Mouse (Mus musculus) intestine, embryonic 16.5 days (tissue): ENCODE measurements at regions not wholly inside any gene's neighbourhood (a gene's known extent, or its start where the extent isn't known, plus 50 kb on each side); places are given as distances from the start of the nearest gene placed in this dataset.

Source experiments
- ATAC-seq: fragments of 200-750 bp; cut with Nextera tagmentation; 2 replicates; pipeline ENCODE4 v1.8.0; 2017; ENCODE audit warnings: moderate TSS enrichment, moderate library complexity
- H3K27ac ChIP-seq: fragments of 300-500 bp; sonication (generic); 2 replicates; pipeline ENCODE4 v1.5.1; 2014; ENCODE audit warnings: mild to moderate bottlenecking, low read length
- H3K27me3 ChIP-seq: fragments of 300-500 bp; sonication (generic); replicated peaks from 2 replicates; pipeline ENCODE4 v1.6.1; 2014; ENCODE audit warnings: low read length, control low read depth, mixed read lengths; ENCODE audit not compliant: control insufficient read depth, insufficient read depth
- H3K36me3 ChIP-seq: fragments of 300-500 bp; sonication (generic); 2 replicates; pipeline ENCODE4 v1.6.1; 2014; ENCODE audit warnings: low read length, control low read depth; ENCODE audit not compliant: control insufficient read depth, insufficient read depth
- H3K4me1 ChIP-seq: fragments of 300-500 bp; sonication (generic); 2 replicates; pipeline ENCODE4 v1.6.1; 2014; ENCODE audit warnings: low read length, control low read depth, mixed read lengths; ENCODE audit not compliant: control insufficient read depth, insufficient read depth
- H3K4me2 ChIP-seq: fragments of 300-500 bp; sonication (generic); 2 replicates; pipeline ENCODE4 v1.6.1; 2014; ENCODE audit warnings: low read depth, low read length, control low read depth
- H3K4me3 ChIP-seq: fragments of 300-500 bp; sonication (generic); 2 replicates; pipeline ENCODE4 v1.5.1; 2014; ENCODE audit warnings: mild to moderate bottlenecking, low read length
- H3K9ac ChIP-seq: fragments of 300-500 bp; sonication (generic); 2 replicates; pipeline ENCODE4 v1.6.1; 2014; ENCODE audit warnings: low read depth, low read length
- H3K9me3 ChIP-seq: fragments of 300-500 bp; sonication (generic); 2 replicates; pipeline ENCODE4 v1.6.1; 2016; ENCODE audit warnings: low read length, control low read depth; ENCODE audit not compliant: control insufficient read depth
- WGBS: fragments of 180-500 bp; shearing (Covaris S2); extraction: QIAGEN DNeasy Blood & Tissue Kit; methylation state at CpG from one replicate; pipeline ENCODE4 v1.1.7; 2014; 5-methylcytosine and 5-hydroxymethylcytosine counted together

GRCm38 (mm10) chr2:17290709-17291108, 440.6 kb downstream of the Nebl start:
- H3K9me3 ChIP-seq, result no peaks in the 10 kb centered on the region
- no peak overlapping the region for H3K4me2 ChIP-seq
- no peaks in the 10 kb centered on the region for H3K4me1 ChIP-seq
- H3K9ac ChIP-seq, result no peak overlapping the region
- no peak overlapping the region for H3K4me3 ChIP-seq
- H3K27ac ChIP-seq, result no peak overlapping the region
- no peaks in the 10 kb centered on the region for H3K27me3 ChIP-seq
- no peaks in the 10 kb centered on the region for H3K36me3 ChIP-seq
- no peak for ATAC-seq

GRCm38 (mm10) chr2:17287598-17287997, 443.7 kb downstream of the Nebl start:
- no peaks in the 10 kb centered on the region for H3K4me1 ChIP-seq
- WGBS, result 75% methylated on average over 1 of the region's 1 CpGs
- no peaks in the 10 kb centered on the region for H3K9me3 ChIP-seq
- no peak overlapping the region for H3K4me2 ChIP-seq
- no peak for ATAC-seq
- H3K27me3 ChIP-seq, result no peaks in the 10 kb centered on the region
- no peak overlapping the region for H3K9ac ChIP-seq
- H3K36me3 ChIP-seq, result no peaks in the 10 kb centered on the region
- no peak overlapping the region for H3K4me3 ChIP-seq
- H3K27ac ChIP-seq, result no peak overlapping the region

DNA sequence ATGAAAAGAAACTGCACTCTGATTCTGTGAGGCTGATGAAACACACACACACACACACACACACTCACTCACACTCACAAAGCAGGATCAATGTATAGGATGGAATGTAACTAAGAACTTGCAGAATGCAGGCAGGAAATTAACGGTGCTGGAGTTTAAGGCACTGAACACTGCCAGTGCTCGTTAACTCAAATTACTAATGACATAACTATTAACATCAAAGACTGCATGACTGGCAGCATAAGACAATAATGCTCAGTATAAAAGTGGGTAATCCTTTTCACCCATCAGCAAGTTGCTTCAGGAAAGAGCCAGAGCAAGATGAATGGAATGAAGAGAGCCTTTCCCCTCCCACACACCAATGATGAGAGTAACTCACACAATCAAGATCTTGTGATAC, 481.3 kb downstream of the Nebl start:
- no peak overlapping the region for H3K9ac ChIP-seq
- ATAC-seq, result no peak
- 71% methylated on average over 2 of the region's 2 CpGs for WGBS

DNA sequence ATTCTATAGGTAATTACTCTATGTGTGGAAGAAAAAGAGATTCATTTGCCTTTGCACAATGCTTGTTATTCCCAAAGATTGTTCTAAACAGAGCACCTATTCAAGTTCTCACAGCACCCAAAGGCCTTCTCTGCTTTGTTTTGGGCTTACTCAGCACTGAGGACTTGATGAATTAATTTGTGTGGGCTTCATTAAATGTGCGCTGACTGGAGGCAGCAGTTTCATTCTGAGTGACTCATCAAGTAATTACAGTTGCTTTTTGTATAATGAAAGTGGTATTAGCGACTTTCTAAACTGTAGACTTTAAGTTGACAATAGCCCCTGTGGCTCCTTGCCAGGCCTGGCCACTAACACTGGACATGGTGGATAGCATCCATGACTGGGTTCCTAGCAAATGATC, 485.4 kb downstream of the Nebl start:
- Histone ChIP-seq H3K9me3 (no peaks in the 10 kb centered on the region), H3K4me1 (no peaks in the 10 kb centered on the region), H3K9ac (no peak overlapping the region), H3K27me3 (no peaks in the 10 kb centered on the region), H3K27ac (no peak overlapping the region), H3K4me3 (no peak overlapping the region), H3K4me2 (no peak overlapping the region), H3K36me3 (no peaks in the 10 kb centered on the region)
- WGBS, result 71% methylated on average over 2 of the region's 2 CpGs
- ATAC-seq, result no peak

More for the DNA sequence above, 481.3 kb downstream of the Nebl start:
- Histone ChIP-seq H3K9me3 (no peaks in the 10 kb centered on the region), H3K27ac (no peak overlapping the region), H3K4me1 (no peaks in the 10 kb centered on the region), H3K36me3 (no peaks in the 10 kb centered on the region), H3K4me2 (no peak overlapping the region), H3K4me3 (no peak overlapping the region), H3K27me3 (no peaks in the 10 kb centered on the region)

DNA sequence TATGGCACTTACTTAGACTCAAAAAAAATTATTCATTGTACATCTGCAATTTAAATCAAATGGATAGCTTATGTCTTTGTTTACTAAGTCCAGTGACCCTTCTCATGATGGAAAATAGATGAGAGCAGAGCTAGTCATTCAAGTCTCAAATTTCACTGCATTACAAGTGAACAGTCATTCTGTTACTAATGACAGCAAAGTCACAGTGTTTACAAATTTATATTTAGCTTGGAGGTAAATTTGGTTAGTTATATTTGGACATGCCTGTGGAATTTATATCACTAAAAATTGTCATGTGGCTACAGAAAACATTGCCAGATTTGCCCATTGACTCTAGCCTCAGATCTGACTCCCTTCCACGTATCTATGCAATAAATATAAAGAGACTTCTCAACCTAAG, 515.7 kb downstream of the Nebl start:
- Histone ChIP-seq H3K4me2 (no peak overlapping the region), H3K36me3 (no peaks in the 10 kb centered on the region), H3K4me1 (no peaks in the 10 kb centered on the region), H3K9me3 (no peaks in the 10 kb centered on the region), H3K27me3 (no peaks in the 10 kb centered on the region), H3K27ac (no peak overlapping the region), H3K9ac (no peak overlapping the region), H3K4me3 (no peak overlapping the region)
- no peak for ATAC-seq
- WGBS, result 60% methylated on average over 1 of the region's 1 CpGs

DNA sequence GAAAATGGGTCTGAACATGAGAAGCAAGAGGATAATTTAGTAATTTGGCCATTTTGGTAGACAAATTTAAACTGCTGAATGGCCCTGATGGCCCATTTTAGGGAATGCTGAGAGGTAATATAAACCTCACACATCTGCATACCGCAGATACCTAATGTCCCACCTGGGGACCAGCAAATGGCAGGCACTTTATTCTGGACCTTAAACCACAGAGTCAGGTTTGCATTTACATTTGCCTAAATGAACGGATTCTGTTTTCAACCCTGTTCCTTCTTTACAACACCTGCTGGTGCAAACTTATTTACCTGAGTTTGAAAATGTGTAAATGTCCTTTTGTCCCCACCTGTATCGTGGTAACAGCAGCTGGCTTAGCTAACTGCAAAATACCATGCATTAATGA, 516.4 kb downstream of the Nebl start:
- WGBS, result 68% methylated on average over 3 of the region's 3 CpGs
- ATAC-seq, result no peak

GRCm38 (mm10) chr2:17212566-17212965, 518.7 kb downstream of the Nebl start:
- no peak for ATAC-seq
- WGBS, result 84% methylated on average over 4 of the region's 4 CpGs
- Histone ChIP-seq H3K4me2 (no peak overlapping the region), H3K9me3 (no peaks in the 10 kb centered on the region), H3K9ac (no peak overlapping the region), H3K4me1 (no peaks in the 10 kb centered on the region), H3K4me3 (no peak overlapping the region), H3K27ac (no peak overlapping the region), H3K36me3 (no peaks in the 10 kb centered on the region), H3K27me3 (no peaks in the 10 kb centered on the region)

More for the DNA sequence above, 516.4 kb downstream of the Nebl start:
- Histone ChIP-seq H3K9ac (no peak overlapping the region), H3K9me3 (no peaks in the 10 kb centered on the region), H3K4me1 (no peaks in the 10 kb centered on the region), H3K4me3 (no peak overlapping the region), H3K36me3 (no peaks in the 10 kb centered on the region), H3K27ac (no peak overlapping the region), H3K27me3 (no peaks in the 10 kb centered on the region), H3K4me2 (no peak overlapping the region)

DNA sequence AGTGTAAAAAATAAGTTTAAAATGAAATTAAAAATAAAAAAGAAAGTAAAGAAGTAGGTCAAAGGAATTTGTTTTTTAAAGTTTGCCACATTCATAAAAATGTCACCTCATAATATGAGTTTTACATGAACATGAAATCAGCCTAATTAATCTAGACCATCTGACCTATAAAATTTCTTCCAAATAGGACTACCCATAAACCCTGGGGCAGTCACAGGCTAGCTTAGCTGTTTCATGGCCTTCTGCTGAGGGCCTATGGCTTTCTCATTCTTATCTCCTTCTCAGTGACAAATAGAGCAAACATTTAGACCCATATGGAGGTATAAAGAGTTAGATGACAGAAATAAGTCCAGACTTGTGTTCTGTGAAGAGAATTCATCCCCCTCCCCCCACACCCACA, 520.2 kb downstream of the Nebl start:
- no peak overlapping the region for H3K4me2 ChIP-seq
- ATAC-seq, result no peak
- no peaks in the 10 kb centered on the region for H3K36me3 ChIP-seq
- no peaks in the 10 kb centered on the region for H3K4me1 ChIP-seq
- no peak overlapping the region for H3K27ac ChIP-seq
- H3K9me3 ChIP-seq, result no peaks in the 10 kb centered on the region
- no peak overlapping the region for H3K4me3 ChIP-seq
- H3K27me3 ChIP-seq, result no peaks in the 10 kb centered on the region
- H3K9ac ChIP-seq, result no peak overlapping the region

DNA sequence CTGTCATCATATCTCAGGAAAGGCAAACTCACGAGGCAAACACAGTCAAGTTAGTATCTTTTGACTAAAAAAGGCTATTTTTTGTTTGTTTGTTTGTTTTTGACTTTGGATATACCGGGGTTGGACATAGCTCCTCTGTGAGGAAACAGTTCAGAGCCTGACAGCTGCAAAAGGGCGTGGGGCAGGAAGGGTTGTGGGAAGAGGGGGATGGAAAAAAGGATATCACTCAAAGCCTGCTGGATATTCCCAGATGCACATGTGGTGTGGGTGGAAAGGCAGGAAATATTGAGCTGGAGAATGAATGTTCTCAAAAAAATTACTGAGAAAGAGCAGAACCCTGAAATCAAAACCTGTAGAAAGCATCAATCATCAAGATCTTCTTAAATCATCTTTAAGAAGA, 537.7 kb downstream of the Nebl start:
- no peaks in the 10 kb centered on the region for H3K9me3 ChIP-seq
- H3K27ac ChIP-seq, result no peak overlapping the region
- no peak for ATAC-seq
- 44% methylated on average over 3 of the region's 3 CpGs for WGBS
- H3K36me3 ChIP-seq, result no peaks in the 10 kb centered on the region
- H3K4me1 ChIP-seq, result no peaks in the 10 kb centered on the region
- H3K4me3 ChIP-seq, result no peak overlapping the region
- no peaks in the 10 kb centered on the region for H3K27me3 ChIP-seq
- H3K9ac ChIP-seq, result no peak overlapping the region
- H3K4me2 ChIP-seq, result no peak overlapping the region

- ATAC-seq, result no peak
- H3K9ac ChIP-seq, result no peak overlapping the region
- WGBS, result 85% methylated on average over 4 of the region's 4 CpGs
- H3K27me3 ChIP-seq, result no peaks in the 10 kb centered on the region
- H3K4me2 ChIP-seq, result no peak overlapping the region
- H3K9me3 ChIP-seq, result no peaks in the 10 kb centered on the region
- no peaks in the 10 kb centered on the region for H3K4me1 ChIP-seq
- H3K4me3 ChIP-seq, result no peak overlapping the region
- H3K27ac ChIP-seq, result no peak overlapping the region
- no peaks in the 10 kb centered on the region for H3K36me3 ChIP-seq
Observed at GRCm38 (mm10) chr2:17189169-17189568, 542.1 kb downstream of the Nebl start.
